16 mouse cellular contexts compared by ENCODE assay signal in the genomic region with DNA sequence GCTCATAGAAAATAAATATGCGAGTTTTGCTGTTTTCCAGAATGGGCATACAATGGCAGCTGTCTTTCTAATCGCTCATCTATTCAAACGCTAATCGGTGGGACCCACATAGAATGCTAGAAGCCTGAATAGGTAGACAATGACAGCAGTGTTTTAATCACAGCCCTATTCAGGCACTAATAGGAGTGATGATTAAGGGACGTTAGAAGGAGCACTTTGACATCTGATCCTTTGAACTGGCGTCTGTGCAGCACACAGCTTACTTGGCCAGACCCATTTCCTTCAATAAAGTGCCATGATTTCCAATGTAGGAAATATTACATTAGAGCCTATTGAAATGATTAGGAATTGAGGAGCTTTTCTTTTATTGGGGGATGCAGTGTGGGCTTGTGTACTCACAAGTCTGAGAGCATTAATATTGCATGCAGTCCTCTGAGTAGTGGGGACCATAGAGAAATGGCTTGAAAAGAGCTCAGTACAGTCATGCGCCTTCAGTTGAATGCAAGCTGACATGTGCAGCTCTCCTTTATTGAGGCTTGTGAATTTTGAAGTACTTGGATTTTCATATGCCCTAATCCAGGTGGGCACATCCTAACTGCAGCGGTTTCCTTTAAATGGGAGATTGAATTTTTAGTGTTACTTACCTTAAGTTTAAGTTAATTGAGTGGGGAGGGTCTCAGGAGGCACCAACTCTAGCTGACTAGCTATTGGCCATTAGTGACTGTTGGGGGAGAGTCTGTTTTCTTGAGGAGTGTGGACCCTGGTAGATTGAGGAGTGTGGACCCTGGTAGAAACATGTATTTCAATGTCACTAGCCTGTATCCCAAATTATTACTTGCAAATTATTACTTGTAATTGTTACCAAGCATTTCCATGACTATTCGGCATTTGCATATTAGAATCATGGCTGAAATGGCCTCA.
A peak's percentile ranks its signal among the peaks of the same experiment; 100 is the strongest.
DNase-seq lines count a peak whose midpoint lies in the region; ATAC-seq and TF ChIP-seq lines count a peak whose summit lies in the region.
"Had no signal": no experiment of that assay in that cellular context is flagged by ENCODE, and none has a peak within 500 bp of the region (broad histone marks: within the 10 kb centered on the region; RNA-seq: fewer than 3 reads in every experiment).

No protein-coding gene starts in this region.

- no peak overlapping the region for H3K4me3 ChIP-seq in embryonic facial prominence, embryonic 11.5 days (ENCODE audit: low read depth, low read length)
- no peak overlapping the region for H3K4me3 ChIP-seq in embryonic facial prominence, embryonic 10.5 days
- H3K4me3 ChIP-seq in ES-E14 (ENCODE audit: insufficient read depth in 1 of 2, low read depth in 1 of 2, low read length in 2 of 2, poor library complexity in 1 of 2, severe bottlenecking in 1 of 2): no peak overlapping the region
- H3K4me3 ChIP-seq in embryonic facial prominence, embryonic 14.5 days (ENCODE audit: low read depth, low read length): no peak overlapping the region
- H3K4me3 ChIP-seq: heart, embryonic 13.5 days had no signal

- in situ Hi-C loops in ES-E14 (cut with MboI; ENCODE audit: low sequenced_read_pairs in 2 of 2, unreplicated experiment in 2 of 2): no loop called here

- H3K9ac ChIP-seq in embryonic facial prominence, embryonic 11.5 days (replicated peaks; ENCODE audit: low read length): no peak overlapping the region
- H3K9ac ChIP-seq in ES-E14 (ENCODE audit: insufficient read depth, low read depth, low read length, poor library complexity, severe bottlenecking): no peak overlapping the region
- H3K9ac ChIP-seq in embryonic facial prominence, embryonic 14.5 days (ENCODE audit: low read depth, low read length): no peak overlapping the region
- H3K9ac ChIP-seq: heart, embryonic 13.5 days had no signal

- ATAC-seq in embryonic facial prominence, embryonic 11.5 days (replicated peaks; ENCODE audit: insufficient number of reproducible peaks, low FRiP score, low TSS enrichment, low read depth): peak; percentile 73; the same call in 1 of the 2 replicates
- 0 out of 2 replicates have a peak, but pooled peaks have one; percentile 44 for ATAC-seq in embryonic facial prominence, embryonic 14.5 days (ENCODE audit: low read depth)
- ATAC-seq: intestine, embryonic 16.5 days; Patski had no signal

- no peak overlapping the region for H3K27ac ChIP-seq in embryonic facial prominence, embryonic 11.5 days (replicated peaks; ENCODE audit: low read depth, low read length)
- no peak overlapping the region for H3K27ac ChIP-seq in embryonic facial prominence, embryonic 10.5 days (replicated peaks)
- H3K27ac ChIP-seq in ES-E14 (ENCODE audit: insufficient read depth, low read depth, low read length, poor library complexity, severe bottlenecking): no peak overlapping the region
- no peak overlapping the region for H3K27ac ChIP-seq in embryonic facial prominence, embryonic 14.5 days (replicated peaks; ENCODE audit: low read depth, low read length)
- H3K27ac ChIP-seq: heart, embryonic 13.5 days; kidney, postnatal 0 days had no signal

- WGBS in embryonic facial prominence, embryonic 11.5 days: 32% methylated on average over 9 of the region's 9 CpGs
- WGBS in embryonic facial prominence, embryonic 10.5 days: 37% methylated on average over 9 of the region's 9 CpGs
- WGBS in embryonic facial prominence, embryonic 14.5 days: 47% methylated on average over 9 of the region's 9 CpGs

- DNase-seq in embryonic facial prominence, embryonic 11.5 days (ENCODE audit: low spot score): peak; percentile 26
- DNase-seq in embryonic facial prominence, embryonic 10.5 days (ENCODE audit: low spot score): no peak
- DNase-seq in ES-E14 (ENCODE audit: low read depth, low spot score): peak; percentile 20
- no peak for DNase-seq in embryonic facial prominence, embryonic 14.5 days (ENCODE audit: low spot score)
- peak; percentile 20 for DNase-seq in mesoderm, embryonic 11.5 days (ENCODE audit: low read depth, low spot score)
- no peak for DNase-seq in thymus, postnatal 4 days
- DNase-seq in layer of hippocampus, adult 11-12 months (ENCODE audit: low spot score): no peak
- no peak for DNase-seq in lung, postnatal 10 days
- DNase-seq: adrenal gland, adult 2 months; cerebellum, adult 8-10 months; gastrocnemius, postnatal 10 days; heart, postnatal 4 days had no signal

- no peaks in the 10 kb centered on the region for H3K27me3 ChIP-seq in embryonic facial prominence, embryonic 11.5 days (ENCODE audit: control insufficient read depth, insufficient read depth, low read length)
- H3K27me3 ChIP-seq in embryonic facial prominence, embryonic 10.5 days (replicated peaks; ENCODE audit: low read depth, poor library complexity, severe bottlenecking): no peaks in the 10 kb centered on the region
- H3K27me3 ChIP-seq in embryonic facial prominence, embryonic 14.5 days (replicated peaks; ENCODE audit: control insufficient read depth, insufficient read depth, low read length): no peaks in the 10 kb centered on the region
- H3K27me3 ChIP-seq: heart, embryonic 13.5 days; Patski had no signal

- H3K9me3 ChIP-seq in embryonic facial prominence, embryonic 11.5 days (replicated peaks; ENCODE audit: control insufficient read depth, low read length): no peaks in the 10 kb centered on the region
- H3K9me3 ChIP-seq in embryonic facial prominence, embryonic 10.5 days: no peaks in the 10 kb centered on the region
- no peaks in the 10 kb centered on the region for H3K9me3 ChIP-seq in ES-E14 (ENCODE audit: control insufficient read depth, insufficient read depth, low read depth, low read length)
- no peaks in the 10 kb centered on the region for H3K9me3 ChIP-seq in embryonic facial prominence, embryonic 14.5 days (ENCODE audit: control insufficient read depth, low read length)
- H3K9me3 ChIP-seq: heart, embryonic 13.5 days had no signal

- no peaks in the 10 kb centered on the region for H3K4me1 ChIP-seq in embryonic facial prominence, embryonic 11.5 days (ENCODE audit: control insufficient read depth, insufficient read depth, low read length)
- peaks cover 16% of the 10 kb centered on the region for H3K4me1 ChIP-seq in embryonic facial prominence, embryonic 10.5 days
- no peaks in the 10 kb centered on the region for H3K4me1 ChIP-seq in ES-E14 (ENCODE audit: control insufficient read depth in 2 of 2, insufficient read depth in 2 of 2, low read length in 2 of 2, poor library complexity in 1 of 2)
- H3K4me1 ChIP-seq in embryonic facial prominence, embryonic 14.5 days (ENCODE audit: control insufficient read depth, insufficient read depth, low read length): no peaks in the 10 kb centered on the region

- no peaks in the 10 kb centered on the region for H3K36me3 ChIP-seq in embryonic facial prominence, embryonic 11.5 days (replicated peaks; ENCODE audit: control insufficient read depth, insufficient read depth, low read depth, low read length)
- H3K36me3 ChIP-seq in embryonic facial prominence, embryonic 10.5 days (replicated peaks): no peaks in the 10 kb centered on the region
- H3K36me3 ChIP-seq in ES-E14 (ENCODE audit: control insufficient read depth, insufficient read depth, low read length, poor library complexity, severe bottlenecking): no peaks in the 10 kb centered on the region
- no peaks in the 10 kb centered on the region for H3K36me3 ChIP-seq in embryonic facial prominence, embryonic 14.5 days (ENCODE audit: control insufficient read depth, insufficient read depth, low read length)
- H3K36me3 ChIP-seq: heart, embryonic 13.5 days had no signal

- no peak overlapping the region for H3K4me2 ChIP-seq in embryonic facial prominence, embryonic 11.5 days (ENCODE audit: low read depth, low read length)
- no peak overlapping the region for H3K4me2 ChIP-seq in embryonic facial prominence, embryonic 14.5 days (ENCODE audit: low read depth, low read length)
- H3K4me2 ChIP-seq: heart, embryonic 13.5 days had no signal

TF ChIP-seq in ES-E14, 5 proteins besides CTCF, POLR2A, EP300 and RAD21:
- no peak for TF ChIP-seq HCFC1 (IDR thresholded peaks at IDR 0.05; ENCODE audit: borderline replicate concordance, insufficient read depth, low read length)
- TF ChIP-seq ZC3H11A (IDR thresholded peaks at IDR 0.05; ENCODE audit: borderline replicate concordance, low read depth, low read length): no peak
- TF ChIP-seq ZNF384 (IDR thresholded peaks at IDR 0.05; ENCODE audit: low read depth, low read length): no peak
- TF ChIP-seq MAFK (IDR thresholded peaks at IDR 0.05; ENCODE audit: insufficient read depth, low read depth, low read length): no peak
- no peak for TF ChIP-seq CHD2 (IDR thresholded peaks at IDR 0.05; ENCODE audit: low read depth, low read length)

Comparison
In these comparisons a context has a peak if more than half of its experiments do, and no peak if none do; other contexts are left out.
1. DNase-seq: peak in embryonic facial prominence, embryonic 11.5 days (single experiment), ES-E14 (single experiment) and mesoderm, embryonic 11.5 days (single experiment); none in embryonic facial prominence, embryonic 10.5 days (single experiment), embryonic facial prominence, embryonic 14.5 days (single experiment), thymus, postnatal 4 days (single experiment), layer of hippocampus, adult 11-12 months (single experiment) and lung, postnatal 10 days (single experiment).